Mouse (Mus musculus) lung, postnatal 0 days (tissue): ENCODE results near the gene Arid2.

Experiments
- CTCF ChIP-seq: IDR thresholded peaks from 2 replicates; pipeline ENCODE4 v1.5.1; 2016; ENCODE audit warnings: antibody characterized with exemption, mild to moderate bottlenecking
- EP300 ChIP-seq: IDR thresholded peaks from 2 replicates; pipeline ENCODE4 v1.6.1; 2016; ENCODE audit warnings: antibody characterized with exemption, mild to moderate bottlenecking, control low read depth

GRCm38 (mm10) chr15:96351432-96351831, 64.1 kb downstream of the Arid2 start:
- TF ChIP-seq CTCF (no peak), EP300 (no peak)
